Mouse (Mus musculus) kidney, adult 9 months (tissue): ENCODE results near the gene Ggps1.
"Not testable (repeated sequence)": the region's sequence is repeated elsewhere in the genome, so short reads cannot be mapped to it uniquely, and the experiment has no call there.

ENCODE experiments used
- DNase-seq: peaks from one replicate; pipeline ENCODE4 v3.0.0; 2022

Ggps1 gene

GRCm38 (mm10) chr13:14035875-14036630 is 27.2 kb downstream of the Ggps1 start:
- DNase-seq, result no peak

GRCm38 (mm10) chr13:14035352-14035751 is 27.9 kb downstream of the Ggps1 start:
- not testable (repeated sequence) for DNase-seq

GRCm38 (mm10) chr13:14034073-14034348 is 29.3 kb downstream of the Ggps1 start:
- peak; percentile 16 for DNase-seq

DNA sequence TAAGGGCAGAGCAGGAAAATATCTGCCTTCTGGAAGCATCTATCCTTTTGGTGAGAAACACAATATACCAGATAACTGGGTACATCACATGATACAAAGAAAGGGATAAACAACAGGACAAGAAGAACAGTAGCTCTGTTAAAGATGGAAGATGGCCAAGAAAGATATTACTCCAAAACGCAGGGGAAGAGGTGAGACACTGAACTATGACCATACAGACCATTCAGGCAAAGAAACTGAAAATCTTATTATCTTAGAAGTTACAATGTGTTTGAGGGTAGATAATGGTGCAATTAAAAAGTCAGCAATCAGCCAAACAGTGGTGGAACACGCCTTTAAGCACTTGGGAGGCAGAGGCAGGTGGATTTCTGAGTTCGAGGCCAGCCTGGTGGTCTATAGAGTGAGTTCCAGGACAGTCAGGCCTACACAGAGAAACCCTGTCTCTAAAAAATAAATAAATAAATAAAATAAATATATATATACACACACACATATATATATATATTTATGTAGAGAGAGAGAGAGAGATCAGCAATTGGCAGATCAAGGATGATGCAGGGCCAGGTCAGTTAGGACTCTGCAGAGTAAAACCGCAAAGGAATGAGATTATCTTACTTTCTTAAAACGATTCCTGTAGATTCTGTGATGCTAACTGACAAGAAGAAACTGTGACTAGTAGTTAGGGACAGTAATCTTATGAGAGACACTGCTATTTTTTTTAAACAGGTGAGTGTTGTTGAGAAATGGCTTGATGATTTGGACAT is 29.8 kb downstream of the Ggps1 start:
- DNase-seq, result no peak

- no peak for DNase-seq
These were observed 37.0 kb downstream of the Ggps1 start for GRCm38 (mm10) chr13:14026154-14026820.

- DNase-seq, result no peak
These were observed 37.7 kb downstream of the Ggps1 start for GRCm38 (mm10) chr13:14025554-14025953.

- DNase-seq, result not testable (repeated sequence)
These were observed 41.9 kb downstream of the Ggps1 start for GRCm38 (mm10) chr13:14021417-14021816.

DNA sequence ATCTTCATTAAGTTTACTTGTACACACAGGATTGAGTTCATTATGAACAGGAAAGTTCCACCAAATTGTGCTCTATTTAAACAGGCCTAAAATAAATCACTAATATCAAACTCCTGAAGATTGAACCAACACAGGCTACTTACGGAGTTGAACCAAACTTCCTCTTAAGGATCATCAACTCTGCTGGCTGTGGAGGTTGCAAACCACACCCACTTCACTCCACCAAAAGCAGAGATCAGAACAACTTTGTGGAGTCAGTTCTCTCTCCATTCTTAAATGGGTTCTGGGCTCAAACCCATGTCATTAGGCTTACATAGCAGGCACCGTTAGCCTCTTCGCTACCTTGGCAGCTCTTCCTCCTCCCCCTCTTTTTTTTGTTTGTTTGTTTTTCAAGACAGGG is 44.4 kb downstream of the Ggps1 start:
- DNase-seq, result no peak

DNA sequence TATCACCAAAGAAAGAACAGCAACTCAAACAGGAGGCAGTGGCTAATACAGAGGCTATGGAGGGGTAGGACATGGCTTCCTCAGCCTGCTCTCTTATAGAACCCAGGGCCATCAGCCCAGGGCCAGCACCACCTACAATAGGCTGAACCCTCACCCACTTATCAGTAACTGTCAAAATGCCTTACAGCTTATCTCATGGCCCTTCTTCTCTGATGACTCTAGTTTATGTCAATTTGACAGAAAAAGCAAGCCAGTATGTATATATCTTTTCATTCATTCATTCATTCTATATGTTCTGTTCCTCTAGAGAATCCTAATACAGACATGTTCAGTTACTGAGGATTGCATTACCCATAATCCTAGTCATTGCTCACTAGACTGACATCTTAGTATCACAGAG is 45.0 kb downstream of the Ggps1 start:
- DNase-seq, result no peak

DNA sequence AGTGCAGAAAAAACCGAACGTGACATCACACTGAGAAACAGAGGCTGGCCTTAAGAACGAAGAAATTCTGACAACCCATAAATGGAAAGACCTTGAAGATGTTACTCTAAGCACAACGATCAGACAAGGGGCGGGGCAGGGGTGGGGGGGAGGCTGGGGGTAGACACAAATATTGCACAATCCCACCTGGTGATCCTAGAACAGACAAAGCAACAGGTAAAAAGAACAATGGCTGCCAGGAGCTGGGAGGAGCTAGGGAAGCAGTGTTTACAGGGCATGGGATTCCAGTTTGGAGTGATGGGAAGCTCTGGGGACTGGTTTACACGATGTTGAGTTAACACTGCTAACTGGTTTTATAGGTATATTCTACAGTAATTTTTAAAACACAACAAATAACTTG is 47.7 kb downstream of the Ggps1 start:
- no peak for DNase-seq

- DNase-seq, result no peak
These were observed 48.7 kb downstream of the Ggps1 start for GRCm38 (mm10) chr13:14014540-14014939.

- no peak for DNase-seq
These were observed 49.3 kb downstream of the Ggps1 start for GRCm38 (mm10) chr13:14014001-14014400.

DNA sequence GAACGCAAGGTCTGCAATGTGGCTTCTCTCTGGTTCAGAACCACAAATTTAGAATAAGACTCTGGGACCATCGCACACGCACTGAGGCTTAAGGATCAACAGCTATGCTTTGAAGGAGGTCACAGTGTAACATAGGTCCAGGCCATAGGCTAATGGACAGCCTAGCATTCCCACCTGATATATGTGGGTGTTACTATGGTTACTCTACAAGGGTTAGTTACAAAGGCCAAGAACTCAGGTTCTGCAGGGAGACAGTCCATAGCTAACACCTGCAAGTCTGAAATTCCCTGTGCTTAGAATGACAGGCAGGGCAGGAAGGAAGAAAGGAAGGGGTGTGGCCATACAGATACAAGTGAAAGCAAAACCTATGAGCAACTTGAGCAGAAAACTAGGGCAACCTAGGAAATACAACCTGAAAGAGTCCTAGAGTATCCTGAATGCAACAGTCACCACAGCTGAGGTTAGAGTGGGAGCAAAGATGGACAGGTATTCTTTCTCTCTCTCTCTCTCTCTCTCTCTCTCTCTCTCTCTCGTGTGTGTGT is 51.8 kb downstream of the Ggps1 start:
- no peak for DNase-seq

GRCm38 (mm10) chr13:14006056-14006455 is 57.2 kb downstream of the Ggps1 start:
- no peak for DNase-seq

- DNase-seq, result no peak
These were observed 58.3 kb downstream of the Ggps1 start for GRCm38 (mm10) chr13:14004999-14005398.

DNA sequence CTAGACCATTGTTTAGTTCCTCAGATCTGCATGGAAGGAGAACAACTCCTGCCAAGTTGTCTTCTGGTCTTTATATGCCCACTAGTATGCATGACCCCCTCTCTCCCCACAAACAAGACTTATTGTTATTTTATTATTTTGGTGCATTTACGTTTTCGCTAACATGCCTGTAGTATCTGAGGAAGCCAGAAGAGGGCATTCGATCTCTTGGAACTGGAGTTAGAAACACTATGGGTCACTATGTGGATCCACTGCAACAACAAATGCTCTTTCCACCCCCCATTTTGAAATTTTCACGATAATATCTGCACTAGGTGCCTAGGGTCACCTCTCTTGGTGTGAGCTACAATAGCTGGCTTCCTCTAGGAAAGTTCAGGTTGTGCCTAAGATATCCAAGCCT is 59.2 kb downstream of the Ggps1 start:
- peak; percentile 17 for DNase-seq

DNA sequence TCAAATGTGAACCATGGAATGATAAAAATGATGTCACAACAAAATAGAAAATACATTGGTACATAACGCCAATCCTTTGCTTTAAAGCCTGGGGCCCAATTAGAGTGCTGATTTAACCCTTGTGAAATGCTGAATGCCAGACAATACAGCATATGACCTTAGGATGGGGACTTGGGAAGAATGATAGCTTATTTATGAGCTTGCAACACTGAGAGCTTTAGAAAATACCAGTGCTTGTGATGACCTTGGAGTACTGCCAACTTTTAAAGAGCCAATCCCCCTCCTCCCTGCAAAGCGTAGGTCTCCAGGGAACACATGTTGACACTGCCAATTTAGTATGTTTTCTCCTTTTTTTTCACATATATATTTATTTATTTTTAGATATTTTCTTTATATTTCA is 60.6 kb downstream of the Ggps1 start:
- DNase-seq, result no peak
